Mouse (Mus musculus) natural killer cell, adult 2 months (primary cell): Measurements from ENCODE around the gene Traip.
"Not testable (repeated sequence)": the region's sequence is repeated elsewhere in the genome, so short reads cannot be mapped to it uniquely, and the experiment has no call there.

ENCODE experiments used
- DNase-seq, 2 experiments: peaks; one replicate each; pipeline ENCODE4 v3.0.0; 2022; ENCODE audit warnings: low spot score in 2 of 2

Traip gene

DNA sequence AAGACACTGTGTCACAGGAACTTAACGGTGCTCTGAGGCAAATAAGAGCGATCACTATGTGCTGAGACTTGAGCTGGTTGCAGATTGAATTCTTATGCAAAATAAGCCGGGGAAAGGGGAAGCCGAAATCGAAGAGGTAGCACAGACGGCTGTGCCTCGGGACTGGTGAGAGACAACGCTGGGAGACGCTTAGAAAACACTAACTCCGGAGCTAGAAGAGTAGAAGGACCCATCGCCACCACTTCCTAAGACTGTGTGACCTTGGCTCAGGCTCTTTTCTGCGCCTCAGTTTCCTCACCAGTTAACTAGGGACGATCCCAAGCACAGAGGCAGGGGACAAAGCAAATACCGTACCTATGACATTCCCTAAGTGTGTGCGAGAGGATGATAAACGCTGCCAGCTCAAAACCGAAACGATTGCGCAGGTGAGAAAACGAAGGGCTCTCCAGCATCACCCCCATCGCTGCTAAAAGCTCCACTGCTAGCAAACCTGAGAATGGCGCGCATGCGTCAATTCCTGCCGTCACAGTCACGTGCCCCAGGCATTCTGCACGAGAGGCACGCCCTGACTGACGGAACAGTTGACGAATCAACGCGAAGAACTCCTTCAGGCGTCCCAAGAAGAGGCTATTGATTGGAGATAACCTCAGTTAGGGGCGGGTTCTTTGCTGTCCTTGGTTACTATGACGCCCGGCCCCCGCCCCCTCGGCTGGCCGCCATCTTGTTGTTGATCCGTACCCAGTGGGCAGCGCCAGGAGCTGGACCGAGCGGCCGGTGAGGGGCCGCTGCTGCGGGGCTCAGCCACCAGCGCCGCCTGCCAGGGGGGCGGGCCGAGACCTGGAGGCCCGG lies 52.2 kb downstream of the Traip start, which contains the start of gene Ip6k1:
Gene Ip6k1, plus strand, starts transcription at position 580 of the 849 bp plus-strand sequence.
- DNase-seq: peak; percentile 100

DNA sequence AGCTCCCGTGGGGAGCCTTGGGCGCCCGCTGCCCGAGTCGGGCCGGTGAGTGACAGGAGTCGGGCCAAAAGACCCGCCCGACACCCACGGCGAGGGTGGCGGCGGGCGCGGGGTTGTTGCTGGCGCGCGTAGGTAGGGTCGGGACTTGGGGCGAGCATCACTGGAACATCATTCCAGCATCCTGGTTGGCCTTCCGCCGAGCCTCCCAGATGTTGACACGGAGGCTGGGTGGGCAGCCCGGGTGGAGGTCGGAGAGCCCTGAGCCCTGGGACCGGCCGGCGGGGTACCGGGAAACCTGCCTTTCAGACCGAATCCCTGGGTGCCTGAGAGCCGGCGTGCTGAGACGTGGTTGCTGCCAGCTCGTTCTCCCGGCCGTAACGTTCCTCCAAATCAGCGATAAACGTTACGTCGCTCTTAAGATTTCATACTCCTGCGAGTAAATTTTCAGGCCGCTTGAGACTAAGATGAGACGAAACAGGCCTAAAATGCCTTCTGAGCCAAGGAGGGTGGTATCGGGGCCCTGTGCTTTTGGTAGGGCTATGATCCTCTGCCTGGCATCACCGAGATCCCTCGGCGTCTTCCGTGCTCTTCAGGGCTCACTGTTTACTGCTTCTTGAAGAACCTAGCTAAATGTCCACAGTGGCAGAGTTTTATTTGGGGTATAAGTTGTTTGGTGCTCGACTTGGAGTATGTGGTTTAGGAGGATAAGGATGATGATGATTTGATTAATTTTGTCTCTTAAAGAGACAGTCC lies 53.0 kb downstream of the Traip start:
- DNase-seq: no peak

DNA sequence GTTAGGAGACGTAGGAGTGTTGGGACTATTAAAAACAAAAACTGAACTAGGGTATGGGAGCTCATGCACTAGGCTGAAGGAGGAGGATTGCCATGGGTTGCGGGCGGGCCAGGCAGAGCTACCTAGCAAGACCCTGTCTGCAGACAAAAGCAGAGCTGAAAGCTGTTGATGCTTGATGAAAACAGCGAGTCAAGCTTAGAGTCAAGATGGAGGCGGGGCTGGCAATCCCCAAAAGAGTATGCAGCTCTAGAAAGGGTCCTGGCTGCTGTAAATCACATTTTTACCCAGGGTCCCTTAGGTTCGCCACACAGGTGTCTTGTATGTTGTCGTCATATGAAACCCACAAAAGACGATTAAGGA lies 53.6 kb downstream of the Traip start:
- peak; percentile 30 to 46 for DNase-seq

- no peak for DNase-seq
Observed at GRCm38 (mm10) chr9:108008041-108008440, 58.1 kb downstream of the Traip start.

DNA sequence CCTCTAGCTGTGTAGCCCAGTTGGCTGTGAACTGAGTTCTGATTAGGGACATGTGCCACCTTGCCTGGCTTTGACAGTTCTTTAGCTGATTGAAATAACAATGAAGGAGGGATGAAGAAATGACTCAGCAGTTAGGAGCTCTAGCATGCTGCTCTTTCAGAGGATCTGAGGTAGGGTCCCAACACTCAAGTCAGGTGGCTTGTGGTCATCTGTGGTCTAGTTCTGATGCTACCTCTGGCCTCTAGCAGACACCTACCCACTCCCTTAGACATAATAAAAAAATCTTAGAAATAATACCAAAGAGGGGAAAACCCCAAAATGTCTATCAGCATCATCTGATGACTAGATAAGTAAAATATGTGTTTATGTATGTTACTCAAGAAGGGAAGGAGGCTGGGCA lies 60.4 kb downstream of the Traip start:
- peak; percentile 24 to 49 for DNase-seq

DNA sequence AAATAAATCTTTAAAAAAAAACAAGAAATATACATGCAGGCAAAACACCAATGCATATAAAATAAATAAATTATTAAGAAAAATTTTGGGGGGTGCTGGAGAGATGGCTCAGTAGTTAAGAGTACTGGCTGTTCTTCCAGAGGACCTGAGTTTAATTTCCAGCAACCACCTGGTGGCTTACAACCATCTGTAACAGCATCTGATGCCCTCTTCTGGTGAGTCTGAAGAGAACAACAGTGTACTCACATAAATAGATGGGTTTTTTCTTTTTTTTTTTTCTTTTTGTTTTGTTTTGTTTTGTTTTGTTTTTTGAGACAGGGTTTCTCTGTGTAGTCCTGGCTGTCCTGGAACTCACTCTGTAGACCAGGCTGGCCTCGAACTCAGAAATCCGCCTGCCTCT lies 63.6 kb downstream of the Traip start:
- not testable (repeated sequence) for DNase-seq

- DNase-seq: no peak
Observed at GRCm38 (mm10) chr9:108017127-108017526, 67.2 kb downstream of the Traip start.

GRCm38 (mm10) chr9:108020741-108021140 lies 70.8 kb downstream of the Traip start:
- no peak for DNase-seq
